Mouse (Mus musculus): ENCODE data around the gene Arhgef3.

The Arhgef3 gene

DNA sequence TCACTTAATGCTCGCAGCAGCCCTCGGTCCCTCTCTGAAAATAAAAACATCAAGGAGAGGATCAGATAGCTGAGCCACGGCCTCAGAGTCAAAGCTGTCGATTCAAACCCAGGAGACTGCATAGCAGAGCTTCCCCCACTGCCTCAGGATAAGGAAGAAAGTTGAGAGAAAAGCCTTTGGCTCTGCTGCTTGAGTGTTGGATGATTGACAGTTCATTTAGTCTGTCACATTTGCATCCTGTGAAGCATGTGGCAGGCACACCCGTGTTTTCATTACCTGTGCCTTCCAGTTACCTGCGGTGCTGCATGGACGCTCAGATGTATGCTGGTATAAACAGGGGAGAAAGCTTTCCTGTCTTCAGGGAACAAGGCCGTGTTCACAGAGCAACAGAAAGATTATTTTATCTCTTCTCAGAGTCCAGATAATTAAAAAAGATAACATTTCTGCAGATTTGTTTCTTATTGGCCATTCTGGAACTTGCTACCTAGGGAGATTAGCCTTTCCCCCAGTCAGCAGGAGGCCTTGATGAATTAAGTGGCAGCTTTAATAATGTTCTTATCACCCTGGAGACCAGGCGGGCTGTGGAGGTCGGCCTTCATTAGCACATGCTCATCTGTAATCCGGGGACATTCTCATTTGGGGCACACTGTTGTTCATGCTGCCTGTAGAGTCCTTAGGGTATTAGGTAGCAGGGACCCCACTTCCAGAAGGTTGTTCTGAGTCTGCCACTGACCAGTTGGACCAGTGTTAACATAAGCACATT is 157.6 kb downstream of the Arhgef3 start:
- no peak for DNase-seq

DNA sequence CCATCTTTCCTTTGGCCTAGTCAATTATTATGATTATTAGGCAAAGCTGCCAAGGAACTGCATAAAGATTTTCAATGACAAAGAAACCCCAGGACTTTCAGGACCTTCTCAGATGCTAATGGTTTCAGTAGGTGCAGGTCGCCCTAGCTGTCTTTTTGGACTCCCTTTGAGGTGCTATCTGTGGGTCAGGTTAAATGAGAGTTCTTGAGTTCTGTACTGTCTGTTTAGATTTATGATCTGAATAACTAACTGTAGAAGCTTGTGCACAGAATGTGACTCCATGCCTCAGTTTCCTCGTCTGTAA is 158.1 kb downstream of the Arhgef3 start:
- no peak for DNase-seq

DNA sequence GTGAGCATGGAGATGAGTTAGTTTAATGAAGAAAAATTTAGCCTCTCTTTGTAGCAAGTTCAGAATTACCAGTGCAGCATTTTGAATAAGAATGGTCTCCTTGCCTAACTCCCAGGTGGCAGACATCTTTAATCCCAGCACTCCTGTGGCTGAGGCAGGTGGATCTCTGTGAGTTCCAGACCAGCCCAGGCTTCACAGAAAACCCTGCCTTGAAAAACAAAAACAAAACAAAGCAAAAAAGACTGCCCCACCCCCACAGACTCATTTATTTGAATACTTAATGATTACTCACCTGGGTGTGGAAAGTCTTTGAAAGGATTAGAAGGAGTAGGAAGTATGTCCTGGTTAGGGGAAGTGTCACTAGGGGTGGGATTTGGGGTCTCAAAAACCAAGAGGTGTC is 158.5 kb downstream of the Arhgef3 start:
- DNase-seq, result no peak

DNA sequence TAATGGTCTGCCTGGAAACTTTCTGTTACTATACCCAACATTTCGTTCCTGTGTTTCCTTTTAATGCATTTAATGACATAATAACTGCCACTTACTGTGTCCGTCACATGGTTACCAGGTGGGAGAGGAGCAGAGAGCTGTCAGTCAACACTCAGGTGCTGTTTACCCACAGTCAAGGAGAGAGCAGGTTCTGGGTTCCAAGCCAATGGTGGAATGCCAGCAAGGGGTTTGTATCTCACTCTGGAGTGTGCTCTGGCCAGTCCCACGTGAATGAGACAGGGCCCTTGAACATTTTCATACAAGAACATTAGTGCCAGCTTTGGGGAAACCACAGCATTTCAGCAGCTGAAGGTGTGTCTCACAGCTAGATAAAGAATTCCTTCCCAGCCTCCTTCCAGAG is 162.6 kb downstream of the Arhgef3 start:
- DNase-seq, result no peak

DNA sequence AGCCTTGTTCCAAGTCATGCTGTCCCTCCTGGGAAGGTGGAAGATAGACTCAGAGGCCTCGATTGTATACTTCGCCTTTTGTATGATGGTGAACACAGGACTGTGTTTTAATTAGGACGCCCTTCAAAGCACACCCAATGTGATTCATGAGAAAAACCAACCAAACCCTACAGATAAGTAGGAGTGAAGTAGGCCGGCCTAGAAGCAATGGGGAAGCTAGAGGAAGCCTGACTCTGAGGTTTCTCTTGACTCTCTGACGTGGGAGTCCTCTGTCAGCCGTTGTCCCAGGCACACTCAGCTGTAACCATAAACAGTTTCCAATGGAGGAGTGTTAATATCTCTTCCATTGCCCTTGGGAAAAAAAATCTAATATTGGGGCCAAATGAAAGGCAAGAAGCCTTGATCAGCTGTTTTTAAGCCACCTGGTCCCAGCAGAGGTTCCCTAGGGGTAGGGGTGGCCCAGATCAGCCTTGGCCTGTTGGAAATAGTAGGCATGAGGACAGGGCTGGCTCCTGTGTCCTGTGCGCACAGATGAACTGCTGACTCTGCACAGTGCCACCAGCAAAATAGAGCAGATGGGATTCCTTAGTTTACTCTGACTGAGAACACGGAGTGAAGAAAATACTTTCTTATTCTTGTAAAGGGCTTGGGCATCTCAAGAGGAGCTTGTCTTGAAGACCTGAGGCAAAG is 165.6 kb downstream of the Arhgef3 start:
- DNase-seq, result peak; percentile 61

DNA sequence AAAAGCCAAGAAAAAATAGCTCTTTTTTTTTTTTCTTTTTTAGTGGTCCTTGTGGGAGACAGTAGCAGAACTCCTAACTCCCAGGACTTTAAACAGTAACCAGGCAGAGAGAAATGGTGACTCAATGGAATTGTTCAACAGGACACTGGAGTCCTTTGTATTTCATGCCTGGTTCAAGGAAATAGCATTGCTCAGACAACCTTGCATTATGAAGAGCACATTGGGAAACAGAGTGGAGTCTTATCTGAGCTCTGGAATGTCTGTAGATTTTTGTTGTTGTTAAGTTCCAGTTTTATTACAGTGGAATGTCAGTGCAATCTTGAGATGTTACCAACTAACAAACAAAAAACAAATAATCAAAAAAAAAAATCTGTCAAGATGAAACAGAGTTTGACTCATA is 169.3 kb downstream of the Arhgef3 start:
- DNase-seq, result no peak

DNA sequence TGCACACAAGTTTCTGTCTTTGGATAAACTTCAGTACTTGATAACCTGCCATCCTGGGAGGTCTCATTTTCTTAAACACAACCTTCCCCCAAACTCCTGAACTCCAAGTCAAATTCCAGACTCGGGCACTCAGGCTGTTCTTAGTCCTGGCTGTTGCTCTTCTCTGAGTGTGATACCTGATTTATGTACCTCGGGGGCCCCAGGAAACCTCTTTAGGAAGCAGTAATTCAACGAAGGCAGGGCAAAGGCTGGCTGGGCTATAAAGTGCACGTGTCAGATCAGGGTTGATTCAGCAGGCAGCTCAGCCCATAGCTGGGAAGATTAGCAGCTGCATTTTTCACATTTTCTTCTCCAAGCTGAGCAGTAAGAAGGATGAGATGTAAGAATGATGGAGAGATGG is 171.5 kb downstream of the Arhgef3 start:
- DNase-seq, result no peak

DNA sequence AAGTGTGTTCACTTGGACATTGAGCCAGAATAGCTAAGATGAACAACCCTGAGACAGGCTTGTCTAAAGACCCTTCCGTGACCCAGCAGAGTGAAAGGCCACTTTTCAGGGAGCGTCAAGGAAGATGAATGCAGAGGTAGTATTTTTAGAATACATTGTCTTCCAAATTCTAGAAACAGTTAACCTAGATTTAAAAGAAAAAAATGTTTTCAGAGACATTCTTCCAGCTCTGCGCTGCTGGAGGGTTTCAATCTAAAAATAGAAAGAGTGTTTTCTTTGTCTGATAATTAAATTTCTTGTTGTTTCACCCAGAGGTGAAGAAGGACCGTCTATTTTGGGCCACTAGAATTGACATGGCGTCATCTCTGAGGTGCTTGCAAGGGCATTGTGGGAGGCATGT is 174.4 kb downstream of the Arhgef3 start:
- no peak for DNase-seq

DNA sequence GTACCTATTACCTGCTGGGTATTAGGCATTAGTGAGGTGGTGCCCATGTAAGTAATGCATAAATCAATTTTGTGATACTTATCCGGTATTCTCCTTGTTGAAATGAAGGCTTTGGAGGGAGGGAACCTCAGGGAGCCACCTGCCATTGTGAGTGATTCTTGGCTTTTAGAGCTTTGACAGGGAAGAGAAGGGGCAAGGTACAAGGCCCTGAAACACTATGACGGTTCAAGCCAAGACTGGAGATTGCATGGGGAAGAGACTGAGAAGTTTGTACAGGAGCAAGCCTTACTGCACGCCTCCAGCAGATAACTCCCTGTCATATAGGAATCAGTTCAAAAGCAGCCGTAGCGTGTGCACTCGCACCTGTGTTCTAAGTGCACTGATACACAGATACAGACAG is 177.4 kb downstream of the Arhgef3 start:
- no peak for DNase-seq

DNA sequence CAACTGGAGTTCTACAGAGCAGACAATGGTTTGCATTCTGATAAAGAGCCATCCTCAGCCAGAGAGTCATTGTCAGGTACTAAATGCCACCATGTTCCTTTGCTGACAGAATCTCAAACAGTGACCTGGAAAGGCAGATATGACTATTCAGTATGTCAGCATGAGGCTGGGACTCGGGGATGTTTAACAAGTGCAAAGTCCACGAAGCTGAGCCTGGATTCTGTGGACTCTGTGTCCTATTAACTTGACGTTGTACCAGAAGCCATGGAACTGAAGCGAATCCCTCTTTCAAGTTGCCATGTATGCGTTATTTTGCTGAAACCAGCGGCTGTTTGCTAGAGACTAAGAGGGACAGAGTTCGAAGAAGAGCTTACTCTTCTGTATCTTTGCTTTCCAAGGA is 181.1 kb downstream of the Arhgef3 start:
- DNase-seq, result no peak

DNA sequence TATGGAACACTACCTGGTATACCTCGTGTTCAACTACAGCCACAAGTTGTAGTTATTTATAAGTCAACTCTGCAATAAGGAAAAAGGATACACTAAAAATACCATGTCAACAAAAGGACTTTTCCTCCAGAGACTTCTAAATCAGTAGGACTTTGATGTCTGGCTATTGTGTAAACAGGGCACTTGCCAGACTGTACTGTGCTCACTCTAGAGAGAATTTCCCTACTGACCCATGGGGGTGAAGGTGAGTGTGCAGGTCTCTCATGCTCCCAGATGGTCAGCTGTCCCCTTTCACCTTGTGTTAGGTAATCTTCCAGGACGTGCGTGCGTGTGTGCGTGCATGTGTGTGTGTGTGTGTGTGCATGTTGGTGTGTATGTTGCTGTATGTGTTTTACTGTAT is 182.3 kb downstream of the Arhgef3 start:
- DNase-seq, result no peak

DNA sequence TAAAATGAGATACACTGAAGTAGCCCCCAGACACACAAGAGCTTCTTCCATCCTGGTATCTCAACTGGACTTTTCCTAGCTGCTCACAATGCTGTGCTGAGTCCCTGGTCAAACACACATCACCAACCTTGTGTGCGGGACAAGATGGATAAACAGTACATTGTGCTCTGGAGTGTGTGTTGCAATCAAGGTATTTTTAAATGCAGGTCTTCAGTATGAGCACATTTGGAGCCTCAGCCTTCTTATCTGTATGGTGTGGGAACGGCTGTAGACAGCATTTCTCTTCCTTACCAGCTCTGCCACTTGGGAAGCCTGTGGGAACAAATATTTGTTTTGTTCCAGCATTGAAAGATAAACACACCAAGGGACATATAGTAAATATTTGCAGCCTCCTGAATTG is 184.2 kb downstream of the Arhgef3 start:
- DNase-seq, result no peak

DNA sequence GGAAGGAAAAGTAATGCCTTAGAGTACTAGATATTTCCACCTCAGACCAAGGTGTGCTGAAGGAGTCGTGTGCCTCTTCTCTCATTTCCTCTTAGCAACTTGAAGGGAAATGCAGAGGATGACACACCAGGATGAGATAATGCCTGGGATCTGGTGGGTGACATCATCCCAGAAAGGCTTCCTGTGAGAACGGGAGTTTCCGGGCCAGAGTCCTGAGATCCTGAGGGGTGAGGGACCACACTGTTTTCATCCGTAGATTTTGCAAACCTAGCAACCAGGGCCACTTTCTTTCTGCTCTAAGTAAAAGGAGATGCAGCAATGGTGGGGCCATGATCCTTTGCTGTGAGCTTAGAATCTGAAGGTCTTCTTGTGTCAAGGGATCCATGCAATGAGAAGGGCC is 185.0 kb downstream of the Arhgef3 start:
- DNase-seq, result no peak

DNA sequence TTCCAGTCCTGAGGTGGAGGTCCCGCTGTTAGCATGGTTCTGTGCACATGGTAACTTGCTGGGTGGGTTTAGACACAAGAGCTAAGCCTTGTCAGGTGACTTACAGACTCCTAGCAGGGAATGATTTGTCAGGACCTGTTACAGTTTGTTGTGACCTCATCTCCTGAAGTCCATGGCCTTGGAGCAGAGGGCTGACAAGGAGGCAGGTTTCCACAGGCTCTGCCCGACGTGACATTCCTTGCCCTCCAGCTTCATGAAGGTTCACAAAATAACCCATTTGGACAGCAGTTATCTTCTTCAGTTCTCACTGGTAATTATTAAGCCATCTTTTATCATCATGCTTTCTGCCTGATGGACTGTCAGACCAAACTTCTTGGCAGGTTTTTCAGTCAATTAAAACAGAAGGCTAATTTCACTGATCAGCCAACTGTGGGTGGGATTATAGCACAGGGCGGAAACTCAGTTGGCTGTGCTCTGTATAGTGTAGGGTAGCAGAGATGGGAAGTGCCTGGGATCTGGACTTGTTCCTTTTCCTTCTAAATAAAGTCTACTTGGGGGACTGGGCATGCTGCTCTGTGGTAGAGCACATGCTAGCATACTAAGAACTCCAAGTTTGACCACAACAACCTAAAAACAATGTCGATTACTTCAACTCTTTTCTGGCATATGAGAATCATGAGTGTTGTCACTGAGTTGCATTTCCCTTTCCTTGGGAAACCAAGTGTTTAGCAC is 187.2 kb downstream of the Arhgef3 start:
- DNase-seq, result no peak

DNA sequence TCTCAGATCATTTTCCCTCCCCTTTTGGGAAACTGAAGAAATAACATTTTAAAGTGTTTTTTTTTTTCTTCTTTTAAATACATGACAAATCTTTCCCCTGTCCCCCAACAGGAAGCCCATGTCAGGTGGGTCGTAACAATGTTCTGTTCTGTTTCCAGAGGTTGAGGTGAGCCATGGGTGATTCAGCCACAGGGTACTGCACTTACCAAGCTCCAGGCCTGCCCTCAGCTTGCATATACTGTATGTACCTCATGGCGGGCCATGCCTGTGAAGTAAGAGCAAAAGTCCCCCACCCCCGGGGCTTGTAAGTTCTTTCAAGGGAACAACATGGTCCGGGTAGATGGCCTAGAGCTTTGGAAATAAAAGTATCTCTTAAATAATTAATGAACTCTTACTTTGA is 188.6 kb downstream of the Arhgef3 start:
- DNase-seq, result no peak

DNA sequence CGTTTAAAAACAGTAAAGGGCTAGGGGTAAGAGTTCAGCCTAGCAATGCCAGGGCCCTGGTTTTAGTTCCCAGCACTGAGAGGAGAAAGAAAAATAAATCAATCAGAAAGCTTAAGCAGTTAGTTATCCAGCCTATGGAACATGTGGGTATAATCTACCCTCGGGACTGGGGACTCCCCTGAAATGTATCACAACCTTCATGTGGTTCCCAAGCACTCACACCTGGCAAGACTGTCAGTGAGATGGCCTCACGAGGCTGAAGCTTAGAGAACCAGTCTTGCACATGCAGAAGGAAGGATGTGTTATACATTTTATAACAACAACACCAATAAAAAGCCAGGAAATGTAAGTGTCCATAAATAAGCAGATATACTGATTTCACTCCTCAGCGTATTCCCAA is 189.7 kb downstream of the Arhgef3 start:
- no peak for DNase-seq

DNA sequence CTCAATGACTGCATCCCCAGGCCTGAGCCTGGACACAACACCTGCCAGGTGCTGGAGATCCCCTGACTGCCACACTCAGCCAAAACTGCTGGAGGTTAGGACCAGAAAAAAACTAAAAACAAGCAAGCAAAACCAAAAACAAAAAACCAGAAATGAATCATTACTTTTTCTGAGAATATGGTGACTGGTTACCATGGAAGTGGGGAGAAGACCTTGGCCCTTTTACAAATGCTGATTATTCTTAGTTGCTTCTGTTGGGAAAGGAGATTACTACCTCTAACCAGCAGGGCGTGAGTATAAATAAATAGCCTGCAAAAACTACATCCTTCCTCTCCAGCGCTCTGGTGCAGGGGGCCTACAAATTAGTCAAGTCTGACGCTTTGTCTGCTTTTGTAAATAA is 194.1 kb downstream of the Arhgef3 start:
- DNase-seq, result no peak

DNA sequence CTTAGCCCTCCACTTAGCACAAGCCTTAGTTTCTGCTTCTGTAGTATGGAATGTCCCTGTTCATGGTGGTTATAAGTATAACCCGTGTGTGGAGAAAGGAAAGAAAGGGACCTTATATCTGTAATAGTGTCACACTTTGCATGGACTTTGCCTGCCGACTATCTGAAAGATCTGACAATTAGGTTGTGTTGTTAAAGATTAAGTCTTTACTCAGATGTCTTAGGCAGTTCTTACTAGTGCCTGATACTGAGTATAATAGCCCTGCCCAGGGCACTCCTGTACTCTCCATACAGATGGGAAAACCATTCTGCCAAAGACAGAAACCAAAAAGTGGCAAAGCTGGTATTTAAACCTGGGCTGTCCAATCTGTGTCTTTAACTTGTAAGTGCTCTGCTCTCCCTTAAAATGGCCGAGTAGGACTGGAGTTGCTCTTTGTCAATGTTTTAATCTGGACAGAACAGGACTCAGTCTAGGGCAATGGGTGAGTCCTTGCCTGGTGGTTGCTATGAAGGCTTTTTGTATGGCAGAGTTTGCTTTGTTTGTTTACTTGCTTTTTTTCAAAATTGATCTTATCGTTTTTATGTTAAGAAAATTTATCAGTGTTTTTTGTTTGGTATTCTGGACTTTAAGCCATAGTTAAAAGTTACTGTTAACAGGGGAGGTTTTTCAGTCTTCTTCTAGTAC is 196.0 kb downstream of the Arhgef3 start:
- DNase-seq, result no peak

DNA sequence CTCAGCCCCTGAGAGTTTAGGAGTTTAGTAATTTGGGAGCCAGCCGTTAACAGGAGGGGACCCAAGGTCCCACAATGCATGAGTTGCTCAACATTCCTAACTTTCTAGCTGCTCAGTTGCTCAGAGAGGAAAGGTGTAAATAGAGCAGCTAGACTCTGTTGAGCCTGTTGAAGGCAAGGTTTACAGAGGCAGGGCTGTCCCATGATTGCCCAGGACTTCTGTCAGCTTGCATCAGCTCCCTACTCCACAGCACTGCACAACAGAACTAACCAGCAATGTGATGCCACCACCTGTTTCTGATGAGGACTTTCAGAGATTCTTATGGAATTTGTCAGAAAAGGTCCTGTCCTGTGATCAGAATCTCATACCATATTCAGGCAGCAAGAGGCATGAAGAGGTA is 197.7 kb downstream of the Arhgef3 start:
- DNase-seq, result no peak

DNA sequence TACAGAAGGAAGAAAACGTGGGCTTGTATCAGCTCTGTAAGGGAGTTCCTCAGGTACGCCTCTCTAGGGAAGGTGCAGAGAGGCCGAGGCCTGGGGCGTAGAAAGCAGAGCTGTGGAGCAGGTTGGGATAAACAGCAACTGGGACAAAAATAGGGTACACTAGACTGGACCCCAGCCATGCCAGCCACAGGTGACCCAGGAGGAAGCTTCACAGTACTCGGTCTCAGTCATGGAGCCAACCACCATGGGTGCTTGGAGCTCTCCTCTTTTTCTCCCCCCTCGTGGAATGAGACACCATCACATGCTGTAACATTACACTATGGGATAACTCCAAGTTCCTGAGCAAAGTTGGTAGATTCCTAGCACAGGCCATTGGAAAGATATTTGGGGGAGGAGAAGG is 201.0 kb downstream of the Arhgef3 start:
- DNase-seq, result no peak

DNA sequence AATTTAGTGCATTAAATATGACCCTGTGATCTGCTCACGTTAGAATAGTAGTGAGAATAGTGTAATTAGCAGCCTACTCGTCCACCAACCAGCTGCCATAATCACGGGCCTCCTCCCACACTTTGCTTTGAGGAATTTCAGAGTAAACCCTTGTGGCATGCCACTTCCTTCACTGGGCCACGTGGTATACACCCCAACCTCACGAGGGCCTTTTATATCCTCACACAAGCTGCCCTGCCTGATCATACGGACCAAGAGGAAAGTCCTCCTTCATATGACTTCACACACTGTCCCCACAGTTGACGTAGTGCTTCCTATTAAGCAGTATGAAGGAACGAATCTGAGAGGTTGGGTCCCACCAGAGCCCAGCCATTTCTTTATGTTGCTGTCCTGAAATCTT is 202.4 kb downstream of the Arhgef3 start:
- DNase-seq, result no peak

DNA sequence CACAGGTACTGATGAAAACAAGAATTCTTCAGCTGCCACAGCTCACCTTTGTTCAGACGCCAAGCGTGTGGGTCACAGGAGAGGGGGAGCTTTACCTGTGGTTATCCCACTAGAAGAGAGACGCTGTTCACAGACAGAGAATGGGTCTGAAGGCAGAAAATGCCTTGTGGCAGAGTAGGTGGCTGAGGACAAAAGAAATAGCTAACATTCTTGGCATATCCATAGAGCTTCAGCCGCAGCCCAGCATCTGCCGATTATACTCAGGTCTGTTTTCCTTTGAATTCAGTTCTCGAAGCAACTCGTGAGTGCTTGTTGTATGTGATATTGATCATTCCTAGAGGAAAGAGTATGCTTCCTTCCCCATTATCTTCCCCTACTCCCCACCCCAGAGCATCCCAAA is 204.7 kb downstream of the Arhgef3 start:
- DNase-seq, result no peak

DNA sequence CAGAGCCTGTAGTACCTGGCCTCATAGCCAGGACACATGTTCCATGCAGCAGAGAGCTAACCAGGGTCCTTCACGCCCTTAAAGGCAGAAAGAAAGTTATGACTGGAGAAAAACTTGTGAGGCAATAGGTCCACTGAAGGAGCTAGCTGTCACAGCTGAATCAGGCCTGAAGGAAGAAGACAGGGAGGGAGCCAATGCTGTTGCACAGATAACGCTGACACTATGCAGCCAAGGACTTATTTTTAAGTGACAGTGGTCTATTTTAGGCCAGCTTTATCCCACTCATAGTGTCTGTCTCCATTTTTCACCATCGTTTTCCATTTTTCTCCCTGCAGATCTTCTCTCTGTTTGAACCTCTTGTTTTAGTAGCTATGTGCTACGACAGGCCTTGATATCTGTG is 207.3 kb downstream of the Arhgef3 start:
- DNase-seq, result no peak

DNA sequence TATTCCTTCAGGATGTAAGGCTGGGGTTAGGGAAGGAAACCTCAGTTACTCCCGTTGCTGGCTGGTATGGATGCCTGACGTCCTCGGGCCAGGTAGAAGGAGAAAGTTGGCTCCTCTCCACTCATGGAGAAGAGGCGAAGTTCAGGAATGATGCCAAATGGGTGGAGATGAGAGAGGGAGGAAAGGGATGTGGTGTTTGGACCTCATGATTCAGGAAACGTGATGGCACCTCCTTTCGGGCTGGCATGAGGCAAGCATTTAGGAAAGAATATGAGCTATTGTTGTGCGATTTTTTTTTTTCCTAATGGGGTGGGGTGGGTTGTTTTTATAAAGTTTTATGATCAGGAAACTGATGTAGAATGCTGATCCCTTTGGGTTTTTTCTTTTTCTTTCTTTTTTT is 210.0 kb downstream of the Arhgef3 start:
- no peak for DNase-seq
